Mouse (Mus musculus) lung, postnatal 10 days (tissue): ENCODE measurements at regions not wholly inside any gene's neighbourhood (a gene's known extent, or its start where the extent isn't known, plus 50 kb on each side); places are given as distances from the start of the nearest gene placed in this dataset.

Source experiments
- DNase-seq: peaks from one replicate; pipeline ENCODE4 v3.0.0; 2021

DNA sequence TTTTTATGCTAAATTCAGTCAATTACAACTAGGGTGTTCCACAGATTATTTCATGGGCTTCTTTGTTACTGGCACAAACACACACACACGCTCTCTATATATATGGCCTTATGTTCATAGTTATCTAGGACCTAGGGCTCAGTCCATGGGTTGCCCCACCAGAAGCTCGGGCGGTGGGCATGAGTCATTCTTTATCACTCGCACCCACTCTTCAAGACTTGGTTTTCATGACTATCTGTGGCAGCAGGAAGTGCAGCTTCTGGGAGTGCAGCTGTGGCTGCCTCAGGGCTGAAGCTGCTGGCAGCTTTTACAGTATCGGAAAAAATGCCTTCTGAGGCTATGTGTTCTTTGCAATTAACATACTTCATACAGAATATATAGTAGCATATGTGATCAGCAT lies 198.7 kb downstream of the Ipo11 start:
- DNase-seq, result no peak

- no peak for DNase-seq
Measured at GRCm38 (mm10) chr13:106734323-106734722, 202.4 kb downstream of the Ipo11 start.

GRCm38 (mm10) chr13:106732906-106733305 lies 203.9 kb downstream of the Ipo11 start:
- DNase-seq, result no peak

GRCm38 (mm10) chr13:106723315-106723714 lies 213.4 kb downstream of the Ipo11 start:
- DNase-seq, result no peak

- peak; percentile 3 for DNase-seq
Measured at GRCm38 (mm10) chr13:106721167-106721566, 215.6 kb downstream of the Ipo11 start.

GRCm38 (mm10) chr13:106715771-106716170 lies 221.0 kb downstream of the Ipo11 start:
- DNase-seq, result peak; percentile 21

GRCm38 (mm10) chr13:106715234-106715633 lies 221.5 kb downstream of the Ipo11 start:
- DNase-seq, result no peak

DNA sequence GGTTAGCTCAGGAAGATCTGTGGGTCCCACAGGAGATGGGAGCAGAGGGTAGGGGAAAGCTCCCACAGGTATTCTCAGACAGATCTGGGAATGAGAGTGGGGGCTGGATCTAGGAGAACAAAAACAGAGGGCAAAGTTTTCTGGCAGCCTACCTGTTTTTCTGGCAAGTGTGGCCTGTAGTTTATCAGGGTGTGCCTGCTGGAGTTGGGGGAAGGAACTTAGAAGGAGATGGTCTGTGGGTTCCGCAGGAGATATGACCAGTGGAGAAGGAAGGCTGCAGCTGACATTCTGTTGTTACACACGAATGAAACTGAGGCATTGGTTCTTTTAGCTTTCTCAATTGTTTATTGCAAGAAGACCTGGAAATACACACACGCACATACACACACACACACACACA lies 226.2 kb downstream of the Ipo11 start:
- no peak for DNase-seq

DNA sequence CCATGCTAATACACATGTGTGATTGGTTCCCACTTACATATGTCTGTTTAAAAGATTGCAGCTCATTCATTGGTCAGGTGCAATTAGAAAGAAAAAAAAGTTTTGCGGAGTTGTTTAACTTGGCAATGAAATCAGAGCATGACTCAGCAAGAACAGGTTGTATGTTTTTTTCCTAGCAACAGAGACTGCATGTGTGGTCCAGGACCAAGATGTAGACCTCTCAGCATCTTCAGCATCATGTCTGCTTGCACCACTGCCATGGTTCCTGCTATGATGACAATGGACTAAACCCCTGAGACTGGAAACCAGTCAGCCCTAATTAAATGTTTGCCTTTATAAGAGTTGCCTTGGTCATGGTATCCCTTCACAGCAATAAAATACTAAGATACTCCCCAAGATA lies 236.4 kb downstream of the Ipo11 start:
- DNase-seq, result no peak

DNA sequence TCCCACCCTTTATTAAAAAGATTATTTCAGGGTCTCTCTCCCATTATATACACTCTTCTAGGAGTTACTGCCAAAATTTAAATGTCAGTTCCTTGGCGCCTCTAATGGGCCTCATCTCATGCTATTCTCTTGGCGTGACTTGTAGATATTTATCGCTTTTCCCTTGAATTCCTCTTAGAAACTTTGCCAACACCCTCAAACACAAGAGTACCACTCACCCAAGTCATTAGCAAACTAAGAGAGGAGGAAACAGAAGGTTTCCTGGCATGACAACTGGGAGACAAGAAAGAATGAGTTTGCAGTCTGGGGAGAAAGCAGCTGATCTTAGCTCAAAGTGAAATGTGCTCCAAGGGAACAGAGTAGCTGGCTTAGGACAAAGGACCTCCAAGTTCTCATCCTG lies 236.8 kb downstream of the Ipo11 start:
- no peak for DNase-seq

DNA sequence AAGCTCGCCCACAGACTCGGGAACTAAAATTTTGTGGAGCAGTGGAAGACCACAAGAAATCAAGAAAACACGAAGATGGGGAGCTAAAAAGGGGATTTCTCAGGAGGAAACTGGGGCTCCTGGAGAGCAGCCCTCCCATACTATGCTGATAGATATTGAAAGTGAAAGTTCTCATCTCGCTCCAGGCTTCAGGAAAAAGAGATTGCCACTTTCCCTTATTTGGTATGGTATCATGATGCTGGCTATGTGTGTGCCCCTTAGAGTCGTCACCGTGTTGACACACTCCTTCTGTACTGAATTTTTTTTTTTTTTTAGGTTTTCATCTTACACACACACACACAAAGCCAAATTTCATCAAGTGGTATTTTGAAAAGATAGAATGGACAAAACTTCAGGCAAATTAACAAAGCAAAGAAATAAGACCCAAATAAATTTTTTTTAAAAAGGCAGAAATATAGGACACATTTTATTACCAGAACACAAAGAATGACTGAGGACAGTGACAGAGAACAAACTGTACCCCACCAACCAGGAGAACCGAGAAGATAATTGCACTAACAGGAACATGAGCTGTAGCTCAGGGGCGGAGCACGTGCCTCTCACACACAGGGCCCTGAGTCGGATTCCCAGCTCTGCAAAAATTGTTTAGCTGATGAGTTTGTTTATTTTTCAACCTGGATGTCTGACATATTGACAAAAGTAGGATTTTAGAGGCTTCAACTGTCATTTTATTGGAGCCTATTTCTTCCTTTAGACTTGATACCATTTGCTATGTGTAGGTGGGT lies 244.8 kb downstream of the Ipo11 start:
- no peak for DNase-seq

GRCm38 (mm10) chr13:106690125-106690524 lies 246.6 kb downstream of the Ipo11 start:
- no peak for DNase-seq

- no peak for DNase-seq
Measured at GRCm38 (mm10) chr13:106689618-106690017, 247.1 kb downstream of the Ipo11 start.

GRCm38 (mm10) chr13:106689051-106689450 lies 247.7 kb downstream of the Ipo11 start:
- no peak for DNase-seq

DNA sequence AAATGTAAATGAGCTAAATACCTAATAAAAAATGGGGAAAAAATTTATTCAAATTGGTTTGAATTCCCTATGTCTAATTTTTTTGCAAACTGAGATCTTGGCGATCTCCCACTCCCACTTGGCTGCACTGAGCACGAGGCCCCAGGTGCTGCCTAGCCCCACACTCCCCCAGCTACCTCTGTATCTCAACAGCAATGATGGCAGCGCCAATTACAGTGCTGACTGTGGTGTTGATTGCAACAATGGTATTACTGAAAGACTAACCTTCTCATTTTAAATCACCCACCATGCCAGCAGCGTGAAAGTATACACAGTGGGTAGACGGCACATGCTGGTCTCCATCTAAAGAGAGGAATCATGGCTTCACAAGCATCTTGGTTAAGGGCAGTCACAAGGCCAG lies 267.1 kb downstream of the Ipo11 start:
- DNase-seq, result no peak

DNA sequence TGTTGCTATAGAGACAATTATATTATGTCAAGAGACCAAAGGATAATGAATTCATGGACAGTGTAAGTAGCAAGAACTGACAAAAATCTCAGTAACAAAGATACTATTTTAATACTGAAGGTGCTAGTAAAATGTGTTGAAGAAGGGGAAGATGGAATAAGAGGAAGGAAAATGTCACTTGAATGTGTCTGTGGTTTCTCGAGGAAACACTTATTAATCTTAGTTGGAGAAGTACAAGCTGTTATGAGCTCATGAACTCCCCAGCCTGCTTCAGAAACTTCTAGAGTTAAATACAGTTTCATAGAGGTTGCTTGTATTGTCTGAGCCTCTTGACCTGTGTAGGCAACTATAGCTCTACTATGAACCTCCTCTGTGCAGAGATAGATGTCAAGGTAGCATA lies 274.6 kb downstream of the Ipo11 start:
- DNase-seq, result no peak

DNA sequence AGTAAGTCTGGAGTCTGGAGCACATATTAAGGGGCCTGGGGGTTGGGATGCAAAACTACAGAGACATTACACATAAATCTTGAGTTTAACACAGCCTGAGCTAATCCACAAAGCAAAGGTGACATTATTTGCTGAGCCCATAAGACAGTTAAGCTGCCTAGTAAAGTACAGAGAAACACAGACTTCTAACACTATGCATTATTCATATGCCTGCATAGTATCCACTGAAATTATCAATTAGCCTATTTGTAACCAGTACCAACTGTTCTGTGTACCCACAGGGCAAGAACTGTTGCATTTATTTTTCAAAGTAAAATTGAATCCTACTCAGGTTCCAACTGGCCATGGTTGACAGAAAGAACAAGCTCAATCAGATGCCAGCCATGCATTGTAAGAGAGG lies 287.4 kb downstream of the Ipo11 start:
- no peak for DNase-seq

GRCm38 (mm10) chr13:106643302-106643975 lies 293.3 kb downstream of the Ipo11 start:
- DNase-seq, result no peak

DNA sequence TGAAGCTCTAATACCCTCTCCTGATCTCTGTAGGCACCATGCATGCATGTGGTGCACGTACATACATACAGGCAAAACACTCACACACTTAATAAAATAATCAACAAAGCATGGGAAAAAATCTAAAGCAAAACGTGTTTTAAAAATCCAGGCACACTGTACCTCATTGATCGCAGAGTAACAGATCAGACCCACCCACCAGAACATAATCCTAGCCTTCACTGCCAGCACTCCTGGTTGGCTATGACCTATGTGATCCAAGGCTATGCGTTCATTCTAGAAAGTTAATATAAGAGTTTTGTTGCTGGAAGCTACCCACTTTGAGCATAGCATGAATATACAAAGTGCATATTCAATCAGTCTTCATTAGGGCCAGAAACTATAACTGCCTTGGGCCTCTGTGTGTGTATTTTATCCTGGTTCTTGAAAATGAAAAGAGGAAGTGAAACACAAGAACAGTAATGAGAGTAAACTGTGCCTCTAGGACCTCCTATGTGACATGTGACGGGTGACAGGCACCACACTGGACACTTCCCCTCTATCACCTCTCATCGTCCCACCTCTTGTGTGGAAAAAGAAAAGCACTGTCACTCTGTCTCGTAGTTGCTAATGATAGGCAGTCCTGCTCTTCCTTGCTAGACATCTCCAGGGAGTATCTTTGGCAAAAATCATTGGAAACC lies 297.9 kb downstream of the Ipo11 start:
- no peak for DNase-seq

GRCm38 (mm10) chr13:106591729-106592128 lies 345.0 kb downstream of the Ipo11 start:
- DNase-seq, result no peak

- DNase-seq, result no peak
Measured at GRCm38 (mm10) chr13:106567658-106568359, 368.9 kb downstream of the Ipo11 start.

DNA sequence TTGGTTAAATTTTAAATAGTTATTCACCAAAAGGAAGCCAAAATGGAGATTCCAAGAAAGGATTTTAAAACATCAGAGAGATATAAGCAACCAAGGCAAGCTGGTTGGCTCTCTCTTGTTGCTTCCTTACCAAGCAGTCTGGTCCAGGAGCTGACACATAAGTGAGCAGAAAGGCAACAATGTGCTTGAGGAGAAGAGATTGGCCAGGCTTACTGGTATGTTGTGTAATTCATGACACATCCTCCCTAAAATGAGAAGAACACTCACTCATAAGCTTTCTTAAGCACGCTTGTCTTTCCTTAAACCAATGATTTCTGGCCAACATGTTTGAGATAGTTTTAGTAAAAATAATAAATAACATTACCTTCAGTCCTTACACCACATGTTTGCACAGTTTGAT lies 374.2 kb downstream of the Ipo11 start:
- no peak for DNase-seq

DNA sequence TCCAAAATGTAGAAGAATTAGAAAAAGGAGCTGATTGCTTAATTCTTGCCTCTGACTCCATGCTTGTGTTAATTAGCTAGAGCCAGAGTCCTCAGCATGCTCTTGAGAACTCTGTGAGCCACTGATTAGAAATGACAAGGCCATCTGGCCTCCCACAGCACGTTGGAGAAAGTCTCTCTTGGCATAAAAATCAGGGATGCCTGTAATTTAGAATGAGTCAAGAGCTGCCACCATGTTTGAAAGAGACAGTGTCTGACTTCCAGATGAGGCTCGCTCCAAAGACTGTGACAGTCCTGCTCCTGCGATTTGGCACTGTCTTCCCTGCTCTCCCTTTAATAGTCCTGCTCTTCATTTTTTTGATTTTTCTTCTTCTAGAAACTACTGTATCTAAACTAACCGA lies 374.6 kb downstream of the Ipo11 start:
- no peak for DNase-seq
